Mouse (Mus musculus) hindbrain, embryonic 10.5 days (tissue): ENCODE results near the gene Ulbp1. TPM values are rescaled to one million over a fixed set of nuclear protein-coding genes. Genes with fewer than 3 reads are reported as not detected.

ENCODE experiments used
- DNase-seq: peaks from one replicate; pipeline ENCODE4 v3.0.0-alpha.2; 2017; ENCODE audit warnings: low spot score
- H3K27ac ChIP-seq: fragments of 300-500 bp; sonication (generic); 2 replicates; pipeline ENCODE4 v1.5.1; 2016; ENCODE audit warnings: mild to moderate bottlenecking, moderate library complexity
- H3K27me3 ChIP-seq: fragments of 300-500 bp; sonication (generic); 2 replicates; pipeline ENCODE4 v1.6.1; 2016; ENCODE audit warnings: mild to moderate bottlenecking; ENCODE audit not compliant: poor library complexity, insufficient read depth, severe bottlenecking
- H3K36me3 ChIP-seq: fragments of 300-500 bp; sonication (generic); 2 replicates; pipeline ENCODE4 v1.6.1; 2016; ENCODE audit warnings: mild to moderate bottlenecking, moderate library complexity
- H3K4me1 ChIP-seq: fragments of 300-500 bp; sonication (generic); replicated peaks from 2 replicates; pipeline ENCODE4 v1.6.1; 2016; ENCODE audit warnings: mild to moderate bottlenecking
- H3K4me3 ChIP-seq: fragments of 300-500 bp; sonication (generic); 2 replicates; pipeline ENCODE4 v1.5.1; 2016; ENCODE audit warnings: mild to moderate bottlenecking, moderate library complexity
- H3K9me3 ChIP-seq: fragments of 300-500 bp; sonication (generic); 2 replicates; pipeline ENCODE4 v1.6.1; 2016; ENCODE audit warnings: mild to moderate bottlenecking, moderate library complexity
- whole genome bisulfite sequencing: fragments of 180-500 bp; shearing (Covaris S2); methylation state at CpG from one replicate; pipeline ENCODE4 v1.1.7; 2016; 5-methylcytosine and 5-hydroxymethylcytosine counted together
- polyA plus RNA-seq: library from polyadenylated mRNA; unstranded; fragments of >200 nt; fragmentation: Nextera tagmentation; extraction: Ambion mirVana; gene quantifications from 2 replicates; pipeline ENCODE4 v1.2.1, GENCODE M21; 2016

The Ulbp1 gene
- polyA plus RNA-seq, 1 experiment from 2014 or later = 0.59 TPM

DNA sequence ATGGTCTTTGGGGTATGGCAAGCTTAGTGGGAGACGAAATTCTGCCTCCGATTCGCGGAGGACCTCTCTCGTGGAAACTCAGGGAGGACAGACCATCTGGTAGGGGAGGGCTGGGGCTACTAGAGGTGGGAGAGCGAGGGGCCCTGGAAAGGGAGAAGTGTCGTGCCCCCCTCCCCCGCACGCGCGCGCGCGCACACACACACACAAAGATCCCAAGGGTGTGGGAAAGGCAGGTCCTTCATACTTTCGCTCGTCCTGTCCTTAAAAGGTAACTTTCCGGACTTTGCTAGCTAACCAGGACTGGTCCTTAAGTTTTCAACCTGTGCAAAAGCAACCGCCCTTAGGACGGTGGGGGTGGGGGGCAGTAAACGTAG is 81.9 kb downstream of the Ulbp1 start:
- no peak for DNase-seq
- Histone ChIP-seq H3K4me1 (peaks cover 27% of the 10 kb centered on the region), H3K27ac (peak overlapping the region; percentile 45; the same call in 1 of the 2 replicates), H3K9me3 (peaks cover 8% of the 10 kb centered on the region), H3K4me3 (peak overlapping the region; percentile 64), H3K27me3 (peaks cover 47% of the 10 kb centered on the region), H3K36me3 (no peaks in the 10 kb centered on the region)
- 0% methylated on average over 20 of the region's 20 CpGs for WGBS

DNA sequence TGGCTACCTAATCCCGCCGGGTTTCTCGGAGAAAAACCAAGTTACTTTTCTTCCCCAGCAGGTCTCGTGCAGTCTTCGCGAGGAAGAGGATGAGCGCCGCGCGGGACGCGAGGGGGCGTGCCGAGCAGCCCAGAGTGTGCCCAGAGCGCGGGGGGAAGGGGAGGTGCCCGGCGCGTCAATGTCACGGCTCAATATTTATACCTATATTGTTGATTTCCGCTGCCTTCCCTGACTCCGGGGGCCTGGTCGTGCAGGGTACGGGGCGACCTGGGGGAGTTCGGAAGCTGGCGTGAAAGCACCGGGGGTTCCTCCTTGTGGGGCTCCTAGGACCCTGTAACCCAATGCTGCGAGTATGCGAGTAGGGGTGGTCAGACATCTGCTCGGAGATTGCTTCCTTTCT is 82.3 kb downstream of the Ulbp1 start:
- peaks cover 8% of the 10 kb centered on the region for H3K9me3 ChIP-seq
- 1% methylated on average over 31 of the region's 31 CpGs for WGBS
- peak; percentile 50 for DNase-seq
- H3K4me1 ChIP-seq = peaks cover 27% of the 10 kb centered on the region
- H3K27ac ChIP-seq = no peak overlapping the region
- peak overlapping the region; percentile 64 for H3K4me3 ChIP-seq
- peaks cover 47% of the 10 kb centered on the region for H3K27me3 ChIP-seq
- H3K36me3 ChIP-seq = no peaks in the 10 kb centered on the region

Other genes with a start within 250 kb of the Ulbp1 start
- gene Lrp11, start 116.2 kb upstream of the Ulbp1 start, polyA plus RNA-seq = 8.6 and 8.9 TPM in 2 replicates
- 66.4 and 85.0 TPM in 2 replicates for gene Nup43, start 193.9 kb upstream of the Ulbp1 start, polyA plus RNA-seq
- 133 and 144 TPM in 2 replicates for gene Pcmt1, start 207.5 kb upstream of the Ulbp1 start, polyA plus RNA-seq
- 8.5 and 9.0 TPM in 2 replicates for gene Lats1, start 207.6 kb upstream of the Ulbp1 start, polyA plus RNA-seq